Mouse (Mus musculus) forebrain, embryonic 14.5 days (tissue): Measurements from ENCODE around the gene Adam8. TPM values are rescaled to one million over a fixed set of nuclear protein-coding genes. Genes with fewer than 3 reads are reported as not detected.

Experiments used
- ATAC-seq: fragments of 200-750 bp; cut with Nextera tagmentation; 2 replicates; pipeline ENCODE4 v1.8.0; 2017; ENCODE audit warnings: mild to moderate bottlenecking, moderate library complexity
- DNase-seq: peaks from one replicate; pipeline ENCODE4 v3.0.0-alpha.2; 2015; ENCODE audit warnings: low spot score
- H3K27ac ChIP-seq: fragments of 300-500 bp; sonication (generic); 2 replicates; pipeline ENCODE4 v1.5.1; 2014; ENCODE audit warnings: low read depth, mild to moderate bottlenecking, control low read depth, low read length, moderate library complexity
- H3K27me3 ChIP-seq: fragments of 300-500 bp; sonication (generic); replicated peaks from 2 replicates; pipeline ENCODE4 v1.6.1; 2014; ENCODE audit warnings: low read length, control low read depth, mixed read lengths; ENCODE audit not compliant: control insufficient read depth, insufficient read depth
- H3K36me3 ChIP-seq: fragments of 300-500 bp; sonication (generic); 2 replicates; pipeline ENCODE4 v1.6.1; 2014; ENCODE audit warnings: low read length, control low read depth; ENCODE audit not compliant: control insufficient read depth, insufficient read depth
- H3K4me1 ChIP-seq: fragments of 300-500 bp; sonication (generic); 2 replicates; pipeline ENCODE4 v1.6.1; 2014; ENCODE audit warnings: antibody characterized with exemption, low read length, control low read depth; ENCODE audit not compliant: control insufficient read depth, insufficient read depth
- H3K4me2 ChIP-seq: fragments of 300-500 bp; sonication (generic); 2 replicates; pipeline ENCODE4 v1.6.1; 2014; ENCODE audit warnings: mild to moderate bottlenecking, control low read depth, low read length
- H3K4me3 ChIP-seq: fragments of 300-500 bp; sonication (generic); 2 replicates; pipeline ENCODE4 v1.5.1; 2014; ENCODE audit warnings: low read depth, low read length, control low read depth
- H3K9ac ChIP-seq: fragments of 300-500 bp; sonication (generic); 2 replicates; pipeline ENCODE4 v1.6.1; 2014; ENCODE audit warnings: mild to moderate bottlenecking, low read length, control low read depth, moderate library complexity
- H3K9me3 ChIP-seq: fragments of 300-500 bp; sonication (generic); replicated peaks from 2 replicates; pipeline ENCODE4 v1.6.1; 2016; ENCODE audit warnings: low read length, control low read depth, mixed read lengths; ENCODE audit not compliant: control insufficient read depth
- WGBS: fragments of 180-500 bp; shearing (Covaris S2); extraction: QIAGEN DNeasy Blood & Tissue Kit; methylation state at CpG from one replicate; pipeline ENCODE4 v1.1.7; 2014; 5-methylcytosine and 5-hydroxymethylcytosine counted together
- polyA plus RNA-seq: library from polyadenylated mRNA; unstranded; fragments of >200 nt; fragmentation: Nextera tagmentation; extraction: Ambion mirVana; gene quantifications from 2 replicates; pipeline ENCODE4 v1.2.1, GENCODE M21; 2014

Adam8 gene
- polyA plus RNA-seq, 1 experiment from 2014 or later = 1.3 TPM

- H3K4me1 ChIP-seq = peaks cover 2% of the 10 kb centered on the region; the same call in 1 of the 2 replicates
- H3K36me3 ChIP-seq = no peaks in the 10 kb centered on the region
- WGBS = 66% methylated on average over 11 of the region's 11 CpGs
- no peak overlapping the region for H3K27ac ChIP-seq
- no peaks in the 10 kb centered on the region for H3K9me3 ChIP-seq
- H3K27me3 ChIP-seq = no peaks in the 10 kb centered on the region
- DNase-seq = no peak
- no peak overlapping the region for H3K4me3 ChIP-seq
- no peak for ATAC-seq
- no peak overlapping the region for H3K9ac ChIP-seq
- no peak overlapping the region for H3K4me2 ChIP-seq
Measured at GRCm38 (mm10) chr7:139957437-139957836, 34.9 kb downstream of the Adam8 start.

- Histone ChIP-seq H3K4me1 (peaks cover 2% of the 10 kb centered on the region; the same call in 1 of the 2 replicates), H3K4me3 (no peak overlapping the region), H3K36me3 (no peaks in the 10 kb centered on the region), H3K27me3 (0 out of 2 replicates have a peak, but pooled peaks cover 5% of the 10 kb centered on the region), H3K9ac (no peak overlapping the region), H3K9me3 (no peaks in the 10 kb centered on the region), H3K4me2 (no peak overlapping the region), H3K27ac (no peak overlapping the region)
- ATAC-seq (no peak), DNase-seq (no peak)
- 83% methylated on average over 3 of the region's 3 CpGs for WGBS
Measured at GRCm38 (mm10) chr7:139956658-139957057, 35.7 kb downstream of the Adam8 start.

- no peak for DNase-seq
- H3K9me3 ChIP-seq = no peaks in the 10 kb centered on the region
- peaks cover 10% of the 10 kb centered on the region; the same call in 1 of the 2 replicates for H3K27me3 ChIP-seq
- H3K27ac ChIP-seq = no peak overlapping the region
- no peak overlapping the region for H3K4me3 ChIP-seq
- H3K4me1 ChIP-seq = peaks cover 5% of the 10 kb centered on the region
- no peaks in the 10 kb centered on the region for H3K36me3 ChIP-seq
- no peak overlapping the region for H3K9ac ChIP-seq
- 85% methylated on average over 4 of the region's 4 CpGs for WGBS
- ATAC-seq = no peak
- no peak overlapping the region for H3K4me2 ChIP-seq
Measured at GRCm38 (mm10) chr7:139955505-139955904, 36.9 kb downstream of the Adam8 start.

DNA sequence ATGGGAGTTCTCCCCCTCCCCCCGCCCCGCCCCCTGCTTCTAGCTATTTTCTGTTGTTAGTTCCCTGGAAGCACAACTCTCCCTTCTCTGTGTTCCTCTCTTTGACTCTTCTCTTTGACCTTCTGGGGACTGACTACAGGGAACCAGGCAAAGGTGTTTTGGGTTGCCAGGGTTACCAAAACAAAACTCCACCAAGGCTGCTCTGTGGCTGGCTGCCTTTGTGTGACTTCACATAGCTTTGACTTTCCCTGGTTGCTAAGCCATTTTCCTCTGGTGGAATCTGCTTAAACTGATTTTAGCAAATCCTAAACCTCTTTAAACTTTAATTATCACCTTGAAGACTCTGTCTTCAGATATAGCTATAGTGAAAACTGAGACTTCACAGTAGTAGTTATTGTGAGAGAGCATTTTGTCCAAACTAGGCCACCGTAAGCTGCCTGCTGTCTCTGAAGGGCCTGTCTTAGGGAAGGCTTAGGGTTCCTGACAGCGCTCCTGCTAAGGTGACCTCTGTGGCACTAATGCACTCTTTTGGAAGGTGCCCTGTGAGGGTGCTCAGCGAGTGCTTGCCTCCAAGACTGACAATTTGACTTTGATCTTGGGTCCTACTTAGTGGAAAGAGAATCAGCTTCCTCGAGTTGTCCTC is 40.2 kb downstream of the Adam8 start:
- 56% methylated on average over 6 of the region's 6 CpGs for WGBS

DNA sequence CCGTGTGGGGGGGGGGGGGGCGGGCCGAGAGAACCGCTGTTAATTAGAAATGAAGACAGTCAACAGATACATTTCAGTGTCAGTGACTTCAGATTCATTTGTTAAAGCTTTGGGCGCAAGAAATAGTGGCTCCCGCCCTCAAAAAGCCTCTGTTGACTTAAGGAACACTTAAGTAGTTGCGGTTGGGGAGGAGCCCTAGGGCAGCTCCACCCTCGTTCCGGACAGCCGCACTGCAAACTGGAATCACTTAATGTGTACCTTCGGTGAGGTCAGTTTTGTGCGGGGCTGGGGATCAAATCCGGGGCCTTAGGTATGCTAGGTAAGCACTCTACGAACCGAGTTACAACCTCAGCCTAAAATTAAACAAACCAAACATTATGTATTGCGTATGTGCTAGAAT is 41.3 kb downstream of the Adam8 start:
- Histone ChIP-seq H3K9me3 (no peaks in the 10 kb centered on the region), H3K36me3 (no peaks in the 10 kb centered on the region), H3K27ac (no peak overlapping the region), H3K9ac (peak overlapping the region; percentile 43; the same call in 1 of the 2 replicates), H3K4me2 (peak overlapping the region; percentile 80), H3K27me3 (peaks cover 41% of the 10 kb centered on the region), H3K4me3 (peak overlapping the region; percentile 35), H3K4me1 (peaks cover 7% of the 10 kb centered on the region)
- ATAC-seq = no peak
- DNase-seq = no peak
- WGBS = 10% methylated on average over 16 of the region's 16 CpGs

More for the DNA sequence above, 40.2 kb downstream of the Adam8 start:
- no peaks in the 10 kb centered on the region for H3K9me3 ChIP-seq
- peaks cover 35% of the 10 kb centered on the region for H3K27me3 ChIP-seq
- H3K9ac ChIP-seq = no peak overlapping the region
- H3K36me3 ChIP-seq = no peaks in the 10 kb centered on the region
- H3K4me2 ChIP-seq = no peak overlapping the region
- H3K4me1 ChIP-seq = peaks cover 7% of the 10 kb centered on the region
- ATAC-seq = no peak
- no peak for DNase-seq
- no peak overlapping the region for H3K4me3 ChIP-seq
- H3K27ac ChIP-seq = no peak overlapping the region

- peaks cover 7% of the 10 kb centered on the region for H3K4me1 ChIP-seq
- H3K27me3 ChIP-seq = peaks cover 48% of the 10 kb centered on the region
- H3K4me2 ChIP-seq = peak overlapping the region; percentile 80
- ATAC-seq (peak; percentile 68), DNase-seq (peak; percentile 34)
- H3K9me3 ChIP-seq = no peaks in the 10 kb centered on the region
- H3K9ac ChIP-seq = peak overlapping the region; percentile 43
- peak overlapping the region; percentile 35 for H3K4me3 ChIP-seq
- no peak overlapping the region for H3K27ac ChIP-seq
- 0% methylated on average over 33 of the region's 33 CpGs for WGBS
- H3K36me3 ChIP-seq = no peaks in the 10 kb centered on the region
Measured at GRCm38 (mm10) chr7:139950283-139950971, 41.9 kb downstream of the Adam8 start.

GRCm38 (mm10) chr7:139949893-139950282 is 42.5 kb downstream of the Adam8 start:
- DNase-seq = peak; percentile 60
- Histone ChIP-seq H3K9me3 (no peaks in the 10 kb centered on the region), H3K4me2 (peak overlapping the region; percentile 80), H3K27ac (no peak overlapping the region), H3K4me1 (peaks cover 7% of the 10 kb centered on the region), H3K9ac (peak overlapping the region; percentile 43; the same call in 1 of the 2 replicates), H3K27me3 (peaks cover 52% of the 10 kb centered on the region), H3K4me3 (peak overlapping the region; percentile 35), H3K36me3 (no peaks in the 10 kb centered on the region)
- whole genome bisulfite sequencing = 0% methylated on average over 15 of the region's 15 CpGs
- ATAC-seq = peak; percentile 72; the same call in 1 of the 2 replicates

GRCm38 (mm10) chr7:139946032-139946431 is 46.3 kb downstream of the Adam8 start:
- ATAC-seq = no peak
- Histone ChIP-seq H3K4me2 (no peak overlapping the region), H3K36me3 (no peaks in the 10 kb centered on the region), H3K9me3 (no peaks in the 10 kb centered on the region), H3K4me1 (peaks cover 7% of the 10 kb centered on the region), H3K9ac (no peak overlapping the region), H3K27me3 (peaks cover 83% of the 10 kb centered on the region), H3K4me3 (no peak overlapping the region), H3K27ac (no peak overlapping the region)
- WGBS = 33% methylated on average over 5 of the region's 5 CpGs
- DNase-seq = no peak

GRCm38 (mm10) chr7:139945516-139945915 is 46.8 kb downstream of the Adam8 start:
- H3K4me3 ChIP-seq = no peak overlapping the region
- no peak overlapping the region for H3K9ac ChIP-seq
- H3K36me3 ChIP-seq = no peaks in the 10 kb centered on the region
- no peak for ATAC-seq
- 10% methylated on average over 5 of the region's 5 CpGs for WGBS
- H3K4me2 ChIP-seq = no peak overlapping the region
- H3K9me3 ChIP-seq = no peaks in the 10 kb centered on the region
- DNase-seq = no peak
- H3K27me3 ChIP-seq = peaks cover 78% of the 10 kb centered on the region
- H3K27ac ChIP-seq = no peak overlapping the region
- peaks cover 4% of the 10 kb centered on the region for H3K4me1 ChIP-seq
